Mouse (Mus musculus) cortical plate, adult 2 months (tissue): ENCODE measurements around the gene Ttc4. TPM values are rescaled to one million over a fixed set of nuclear protein-coding genes. Genes with fewer than 3 reads are reported as not detected.

Source experiments
- H3K27ac ChIP-seq: fragments of 200-500 bp; 2 replicates; pipeline ENCODE4 v1.5.1; 2012; ENCODE audit warnings: low read length, control low read depth, inconsistent platforms; ENCODE audit not compliant: insufficient read depth
- H3K4me1 ChIP-seq: fragments of 200-500 bp; 2 replicates; pipeline ENCODE4 v1.6.1; 2011; ENCODE audit warnings: low read length; ENCODE audit not compliant: control insufficient read depth, insufficient read depth
- H3K4me3 ChIP-seq: fragments of 200-500 bp; 2 replicates; pipeline ENCODE4 v1.5.1; 2011; ENCODE audit warnings: mild to moderate bottlenecking, low read length, control low read depth; ENCODE audit not compliant: insufficient read depth
- CTCF ChIP-seq: fragments of 200-500 bp; IDR thresholded peaks from 2 replicates; pipeline ENCODE4 v1.5.1; 2011; ENCODE audit warnings: mild to moderate bottlenecking, control low read depth, low read length; ENCODE audit not compliant: insufficient read depth; ENCODE audit errors: extremely low read depth
- POLR2A ChIP-seq: fragments of 200-500 bp; IDR thresholded peaks from 2 replicates; pipeline ENCODE4 v1.6.1; 2011; ENCODE audit warnings: mild to moderate bottlenecking, low read length, control low read depth; ENCODE audit not compliant: insufficient read depth; ENCODE audit errors: extremely low read depth
- polyA plus RNA-seq: library from polyadenylated mRNA; depleted of rRNA; stranded (reverse); fragments of >200 nt; gene quantifications from 2 replicates; pipeline ENCODE4 v1.2.3, GENCODE M21; 2012

The Ttc4 gene
- polyA plus RNA-seq, 1 experiment, result 112 TPM

DNA sequence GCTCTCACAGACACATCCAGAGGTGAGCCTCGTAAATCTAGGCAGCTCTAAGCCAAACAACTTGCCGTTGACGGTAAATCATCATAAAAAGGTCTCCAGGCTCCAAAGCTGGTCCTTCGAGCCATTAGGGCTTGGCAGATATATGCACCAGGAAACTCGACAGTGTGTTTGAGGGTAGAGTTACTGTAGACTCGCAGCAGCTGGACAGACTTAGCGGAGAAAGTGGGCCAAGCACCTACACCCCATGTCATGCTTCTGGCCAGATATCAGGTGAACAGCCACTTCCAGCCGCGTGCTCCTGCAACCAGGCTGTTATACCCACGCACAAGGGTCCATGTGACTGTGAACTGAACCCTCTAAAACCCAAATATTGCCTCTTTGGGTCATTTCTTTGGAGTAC is 23.1 kb downstream of the Ttc4 start:
- Histone ChIP-seq H3K4me3 (no peak overlapping the region), H3K4me1 (peaks cover 3% of the 10 kb centered on the region), H3K27ac (no peak overlapping the region)
- TF ChIP-seq CTCF (no peak), POLR2A (no peak)

DNA sequence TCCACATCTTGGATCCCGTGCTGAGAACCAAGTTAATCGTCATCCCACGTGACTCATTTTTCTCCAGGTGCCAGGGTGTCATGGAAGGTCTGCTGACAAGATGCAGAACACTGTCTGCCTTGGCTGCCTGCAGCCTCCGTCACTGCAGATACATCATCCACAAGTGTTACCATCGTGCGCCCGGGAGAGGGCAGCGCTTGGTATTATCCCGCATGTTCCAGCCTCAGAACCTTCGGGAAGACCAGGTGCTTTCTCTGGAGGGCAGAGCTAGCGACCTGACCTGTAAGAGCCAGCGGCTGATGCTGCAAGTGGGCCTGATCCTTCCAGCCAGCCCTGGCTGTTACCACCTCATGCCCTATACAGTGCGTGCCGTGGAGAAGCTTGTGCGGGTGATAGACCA is 25.7 kb downstream of the Ttc4 start:
- H3K4me3 ChIP-seq, result no peak overlapping the region
- no peak overlapping the region for H3K27ac ChIP-seq
- H3K4me1 ChIP-seq, result peaks cover 3% of the 10 kb centered on the region
- TF ChIP-seq CTCF, result no peak
- TF ChIP-seq POLR2A, result no peak

- H3K4me3 ChIP-seq, result no peak overlapping the region
- TF ChIP-seq CTCF (no peak), POLR2A (no peak)
- H3K4me1 ChIP-seq, result peaks cover 3% of the 10 kb centered on the region
- no peak overlapping the region for H3K27ac ChIP-seq
These were observed 26.2 kb downstream of the Ttc4 start for GRCm38 (mm10) chr4:106652546-106652945.

GRCm38 (mm10) chr4:106650833-106651527 is 27.8 kb downstream of the Ttc4 start, which contains the start of gene Pars2:
TSS of gene Pars2 (plus strand) at chr4:106651069.
- Histone ChIP-seq H3K4me1 (peaks cover 3% of the 10 kb centered on the region), H3K27ac (no peak within 1 kb of the TSS), H3K4me3 (peak within 1 kb of the TSS; percentile 68)
- TF ChIP-seq CTCF (no peak), POLR2A (peak; percentile 93)

DNA sequence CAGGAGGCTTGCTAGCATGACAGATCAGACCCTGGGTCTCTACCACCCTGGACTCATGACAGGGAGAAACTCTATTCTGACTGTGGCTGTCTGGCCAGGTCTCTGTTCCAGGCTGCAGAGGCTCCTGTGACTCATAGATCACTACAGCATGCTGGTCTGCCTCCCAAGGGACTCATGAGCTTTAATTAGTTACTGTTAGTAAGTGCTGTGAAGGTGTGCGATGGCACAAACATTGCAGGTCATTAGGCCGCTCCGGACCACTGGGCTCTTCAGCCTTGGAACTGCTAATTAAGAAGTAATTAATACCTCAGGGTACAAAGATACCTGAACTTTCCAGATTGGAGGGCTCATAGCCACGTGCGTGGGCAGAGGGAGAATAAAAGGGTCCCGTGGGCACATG is 31.6 kb downstream of the Ttc4 start:
- Histone ChIP-seq H3K4me3 (no peak overlapping the region), H3K27ac (no peak overlapping the region), H3K4me1 (peaks cover 3% of the 10 kb centered on the region)
- TF ChIP-seq CTCF (no peak), POLR2A (no peak)

GRCm38 (mm10) chr4:106645797-106646196 is 32.9 kb downstream of the Ttc4 start:
- no peak overlapping the region for H3K27ac ChIP-seq
- no peak overlapping the region for H3K4me3 ChIP-seq
- no peaks in the 10 kb centered on the region for H3K4me1 ChIP-seq
- TF ChIP-seq CTCF (no peak), POLR2A (no peak)

- Histone ChIP-seq H3K4me3 (no peak overlapping the region), H3K4me1 (no peaks in the 10 kb centered on the region), H3K27ac (no peak overlapping the region)
- TF ChIP-seq POLR2A, result no peak
- no peak for TF ChIP-seq CTCF
These were observed 34.5 kb downstream of the Ttc4 start for GRCm38 (mm10) chr4:106644218-106644610.

GRCm38 (mm10) chr4:106643483-106644217 is 35.1 kb downstream of the Ttc4 start:
- TF ChIP-seq POLR2A (no peak), CTCF (no peak)
- H3K4me3 ChIP-seq, result no peak overlapping the region
- H3K4me1 ChIP-seq, result no peaks in the 10 kb centered on the region
- no peak overlapping the region for H3K27ac ChIP-seq

GRCm38 (mm10) chr4:106634086-106634479 is 44.7 kb downstream of the Ttc4 start:
- peak overlapping the region; percentile 18; the same call in 1 of the 2 replicates for H3K27ac ChIP-seq
- peaks cover 9% of the 10 kb centered on the region for H3K4me1 ChIP-seq
- TF ChIP-seq CTCF (no peak), POLR2A (no peak)
- H3K4me3 ChIP-seq, result no peak overlapping the region
